Mouse (Mus musculus): ENCODE data around the gene Cbr2. TPM values are rescaled to one million over a fixed set of nuclear protein-coding genes. Genes with fewer than 3 reads are reported as not detected.
A peak's percentile ranks its signal among the peaks of the same experiment; 100 is the strongest.

The Cbr2 gene
- total RNA-seq, 4 experiments from 2014 or later = 1.6 to 3.7 (median 2.5) TPM

DNA sequence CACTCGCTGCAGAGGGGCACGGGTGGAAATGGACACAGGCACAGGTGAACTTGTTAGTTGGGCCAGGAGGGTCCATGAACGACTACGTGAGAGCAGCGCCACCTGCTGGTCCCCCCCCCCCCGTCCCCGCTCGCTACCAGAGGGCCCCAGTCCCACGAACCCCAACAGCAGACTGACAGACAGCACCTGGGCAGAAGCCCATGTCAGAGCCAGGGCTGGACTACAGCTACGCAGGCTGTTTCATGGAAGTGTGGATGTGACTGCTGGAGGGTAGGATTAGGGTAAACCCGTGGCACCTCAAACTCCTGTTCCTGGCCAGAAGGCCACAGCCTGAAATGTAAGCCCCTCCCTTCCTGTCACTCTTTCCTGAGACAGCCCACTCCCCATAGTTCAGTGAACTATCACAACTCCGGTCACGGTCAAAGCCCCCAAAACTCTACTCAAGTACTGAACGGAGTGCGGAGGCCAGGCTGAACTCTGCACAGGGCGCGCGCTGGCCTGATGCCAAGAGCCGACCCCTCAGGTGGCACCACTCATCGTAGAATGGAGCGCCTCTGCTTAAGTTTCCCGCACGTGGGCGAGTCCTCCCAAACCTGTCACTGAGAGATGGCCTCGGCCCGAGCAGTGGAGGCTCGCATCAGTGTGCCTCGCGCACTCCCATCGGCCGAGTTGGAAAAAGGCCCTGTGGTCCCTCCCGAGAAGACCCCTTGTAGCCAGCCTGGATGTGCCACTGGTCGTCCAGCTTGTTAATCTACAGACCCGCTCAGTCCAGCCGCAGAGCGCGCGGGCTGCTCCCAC, 18.9 kb downstream of the Cbr2 start:
- peak in 1 of 2 experiments; percentile 61 for DNase-seq (ENCODE audit: low spot score in 2 of 2)

DNA sequence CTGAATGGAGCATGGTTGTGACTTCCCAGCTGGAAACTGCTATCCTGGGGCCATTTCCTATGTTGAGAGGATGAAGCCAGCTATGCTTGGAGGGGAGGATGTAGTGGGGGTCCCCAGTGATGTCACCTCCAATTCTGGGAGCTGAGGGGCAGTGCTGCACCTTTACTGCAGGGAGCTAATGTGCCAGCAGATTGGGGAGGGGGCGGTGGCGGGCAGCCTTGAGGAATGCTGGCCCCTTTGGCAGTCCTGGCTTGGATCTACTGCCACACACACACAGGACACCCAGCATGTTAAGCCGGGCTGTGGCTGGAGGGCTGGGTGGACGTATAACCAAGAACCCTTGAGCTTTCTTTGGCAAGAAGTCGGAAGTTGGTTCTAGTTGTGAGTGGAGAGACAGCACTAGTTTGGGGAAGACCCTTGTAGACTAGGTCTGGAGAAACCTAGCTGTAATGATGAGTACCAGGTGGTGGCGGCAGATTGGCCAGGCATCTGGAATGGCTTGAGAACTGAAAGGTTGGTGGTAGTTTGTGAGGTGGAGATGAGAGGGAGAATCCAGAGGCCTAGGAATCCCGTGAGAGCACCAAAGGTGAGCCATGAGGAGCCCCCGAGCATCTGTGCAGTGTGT, 19.8 kb downstream of the Cbr2 start:
- no peak for DNase-seq (ENCODE audit: low spot score in 2 of 2)

DNA sequence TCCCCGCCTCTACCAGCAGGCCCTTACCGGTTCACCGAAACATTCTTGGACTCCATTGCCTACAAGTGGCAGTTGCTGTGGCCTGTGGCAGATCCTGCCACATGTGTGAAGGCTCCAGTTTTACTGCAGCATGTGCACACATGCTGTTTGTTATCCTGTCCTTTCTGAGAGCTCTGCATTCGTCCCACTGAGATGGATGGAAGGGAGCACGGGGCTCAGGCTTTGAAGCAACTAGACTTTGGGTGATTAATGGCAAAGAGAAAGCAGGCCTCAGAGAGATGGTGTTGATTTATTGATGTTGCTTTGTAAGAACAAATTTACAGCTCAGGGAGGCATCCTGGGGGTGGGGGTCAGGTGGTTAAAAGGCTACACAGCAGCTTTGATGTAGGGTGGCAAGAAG, 21.2 kb downstream of the Cbr2 start:
- DNase-seq (ENCODE audit: low spot score in 2 of 2) = no peak

DNA sequence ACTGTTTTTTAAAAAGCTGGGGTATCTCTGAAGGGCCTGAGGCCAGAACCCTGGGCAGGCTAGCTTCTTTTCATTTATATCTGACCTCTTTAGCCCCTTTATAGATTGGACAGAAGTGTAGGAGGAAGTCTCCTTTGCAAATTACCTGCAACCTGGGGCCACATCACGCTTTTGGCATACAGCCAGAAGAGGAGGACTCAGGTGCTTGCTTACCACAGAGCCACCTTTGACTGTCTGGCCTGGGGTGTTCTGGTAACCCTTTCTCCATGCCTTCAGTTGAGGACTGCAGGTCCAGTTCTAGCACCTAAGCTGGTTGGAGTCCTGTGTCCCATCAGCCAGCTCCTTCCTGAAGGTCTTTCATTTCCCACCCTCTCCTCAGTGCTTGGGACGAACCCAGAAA, 22.4 kb downstream of the Cbr2 start:
- DNase-seq (ENCODE audit: low spot score in 2 of 2) = no peak

DNA sequence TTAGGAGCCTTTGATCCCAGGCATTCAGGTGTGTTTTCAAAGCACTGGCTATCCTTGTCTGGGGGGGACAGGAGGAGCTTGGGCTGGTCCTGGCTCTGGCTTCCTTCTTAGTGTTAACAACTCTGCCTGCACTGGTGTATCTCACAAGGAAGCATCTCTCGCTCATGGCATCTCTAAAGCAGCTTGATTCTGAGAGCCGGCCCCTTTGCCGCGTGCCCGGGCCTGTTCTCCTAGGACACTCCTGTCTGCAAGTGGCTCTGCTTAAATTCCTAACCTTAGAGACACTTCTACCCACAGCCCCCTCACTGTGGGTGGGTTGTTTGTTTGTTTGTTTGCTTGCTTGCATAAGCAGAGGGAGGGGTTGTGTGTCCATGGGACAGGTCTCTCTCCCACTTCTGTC, 23.9 kb downstream of the Cbr2 start:
- no peak for DNase-seq (ENCODE audit: low spot score in 2 of 2)

DNA sequence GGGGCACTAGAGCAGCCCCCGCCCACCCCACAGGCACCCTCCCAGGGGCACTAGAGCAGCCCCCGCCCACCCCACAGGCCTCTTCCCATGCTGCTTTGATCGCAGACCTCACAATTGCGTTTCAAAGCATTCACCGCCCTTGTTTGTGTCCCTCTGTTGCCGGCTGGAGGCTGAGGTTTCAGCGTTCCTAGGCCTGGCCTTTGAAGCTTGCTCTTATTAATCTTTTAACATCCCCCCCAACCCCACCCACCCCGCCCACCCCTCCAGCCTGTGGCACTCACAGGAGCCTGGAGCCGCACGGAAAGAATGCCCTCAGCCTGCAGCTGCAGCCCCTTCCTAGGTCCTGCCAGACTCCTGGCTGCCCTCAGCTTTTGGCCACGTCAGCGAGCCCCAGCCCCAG, 24.7 kb downstream of the Cbr2 start:
- no peak for DNase-seq (ENCODE audit: low spot score in 2 of 2)

DNA sequence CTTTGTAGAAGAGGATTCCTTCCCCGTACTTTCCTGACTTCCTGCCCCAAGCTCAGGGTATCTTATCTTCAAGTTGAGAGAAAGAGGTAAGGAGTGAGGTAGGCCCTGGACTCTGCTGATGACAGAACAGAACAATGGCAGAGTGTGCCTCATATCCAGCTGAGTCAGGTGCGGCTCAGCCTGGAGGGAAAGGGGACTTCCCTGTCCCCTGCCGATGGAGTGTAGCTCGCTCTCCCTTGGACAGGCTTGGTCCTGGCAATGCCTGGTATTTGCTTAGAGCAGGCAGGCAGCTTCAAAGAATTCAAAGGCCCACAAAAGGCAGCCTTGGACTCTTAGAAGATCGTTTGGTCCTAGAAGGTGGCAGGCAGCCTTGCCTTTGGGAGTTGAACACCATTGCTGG, 25.8 kb downstream of the Cbr2 start:
- DNase-seq (ENCODE audit: low spot score in 2 of 2) = no peak

DNA sequence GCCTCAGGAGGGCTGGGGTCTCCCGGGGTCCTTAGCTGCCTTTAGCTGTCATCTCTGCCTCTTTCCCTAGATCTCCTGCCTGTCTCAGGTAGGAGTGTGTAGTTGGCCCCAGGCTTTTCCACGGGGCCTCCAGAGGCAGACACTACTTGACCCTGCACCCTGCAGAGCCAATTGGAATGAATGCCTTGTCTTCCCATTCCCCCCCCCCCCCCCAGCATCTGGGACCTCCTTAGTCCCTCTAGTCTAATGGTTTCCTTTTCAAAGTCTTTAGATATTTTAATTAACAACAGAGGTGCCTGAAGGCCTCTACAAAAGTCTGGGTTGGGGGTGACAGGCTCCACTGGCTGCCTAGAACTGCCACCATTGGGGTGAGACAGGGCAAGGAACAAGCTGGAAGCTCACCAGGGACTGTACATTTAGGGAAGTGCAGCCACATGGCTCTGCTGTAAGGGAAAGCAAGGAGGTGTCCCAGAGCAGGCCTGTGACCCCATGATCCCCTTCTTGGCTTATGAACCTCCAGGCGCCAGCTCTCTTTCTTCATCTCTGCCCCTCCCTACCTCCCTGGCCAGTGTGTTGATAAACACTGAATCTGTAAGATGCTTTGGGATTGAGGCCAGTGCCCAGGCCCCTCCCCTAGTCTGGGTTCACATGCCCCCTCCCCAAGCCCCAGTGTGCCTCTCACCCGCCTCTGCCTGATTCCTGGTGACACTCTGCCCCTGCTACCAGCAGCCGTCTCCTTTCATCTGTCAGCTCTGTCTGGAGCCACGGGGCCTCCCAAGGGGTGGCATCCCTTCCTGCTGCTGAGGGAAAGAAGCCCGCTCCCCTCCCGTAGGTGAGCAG, 27.2 kb downstream of the Cbr2 start:
- no peak for DNase-seq (ENCODE audit: low spot score in 2 of 2)

DNA sequence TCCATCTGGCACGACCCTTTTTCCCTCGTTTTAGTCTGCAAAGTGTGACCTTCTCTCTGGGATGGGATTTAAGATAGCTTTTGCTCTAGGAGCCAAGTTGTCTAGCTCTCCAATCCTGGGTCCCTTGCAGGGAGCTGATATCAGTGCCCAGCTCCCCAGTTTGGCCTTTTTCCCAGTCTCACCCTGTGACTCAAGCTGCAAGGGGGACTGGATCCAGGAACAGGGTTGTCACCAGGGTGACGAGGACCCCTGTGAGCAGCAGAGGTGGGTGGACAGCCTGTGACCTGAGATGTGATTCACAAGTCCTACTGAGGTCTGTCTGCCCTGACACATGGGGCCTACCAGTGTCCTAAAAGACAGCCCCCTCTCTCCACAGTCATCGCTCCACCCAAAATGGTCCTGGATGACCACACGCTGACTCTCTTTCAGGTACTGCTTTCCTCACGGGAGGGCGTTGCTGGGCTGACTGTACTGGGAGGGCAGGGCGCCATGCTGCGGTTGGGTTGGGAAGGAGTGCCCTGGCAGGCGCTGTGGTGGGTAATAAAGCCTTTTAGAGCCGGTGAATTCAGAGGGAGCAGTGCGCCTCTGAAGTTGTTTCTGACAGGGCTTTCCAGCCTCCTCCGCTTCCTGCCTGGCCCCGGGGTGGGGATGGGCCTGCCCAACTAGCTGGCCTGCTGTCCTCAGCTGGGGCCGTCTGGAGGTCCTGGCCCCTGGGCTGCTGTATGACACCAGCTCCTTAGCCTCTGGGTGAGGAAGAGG, 28.0 kb downstream of the Cbr2 start:
- DNase-seq (ENCODE audit: low spot score in 2 of 2) = no peak

DNA sequence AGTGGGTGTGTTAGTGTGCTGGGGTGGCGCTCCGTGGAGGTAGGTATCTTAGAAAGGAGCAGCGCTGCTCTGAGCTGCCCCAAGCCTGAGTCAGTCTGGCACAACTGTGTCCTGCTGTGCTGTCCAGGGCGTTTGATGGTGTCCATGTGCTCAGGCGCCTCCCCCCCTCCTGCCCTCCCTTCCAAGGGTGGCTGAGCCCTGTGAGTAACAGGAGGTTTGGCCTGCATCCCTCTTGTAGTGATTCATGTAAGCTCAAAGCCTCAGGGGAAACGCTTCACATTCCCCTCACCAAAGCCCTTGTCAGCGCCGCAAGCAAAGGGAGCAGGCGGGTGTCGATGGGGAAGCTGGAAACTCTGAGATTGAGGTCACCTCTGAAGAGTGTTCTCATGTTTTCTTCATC, 34.2 kb downstream of the Cbr2 start:
- no peak for DNase-seq (ENCODE audit: low spot score in 2 of 2)

DNA sequence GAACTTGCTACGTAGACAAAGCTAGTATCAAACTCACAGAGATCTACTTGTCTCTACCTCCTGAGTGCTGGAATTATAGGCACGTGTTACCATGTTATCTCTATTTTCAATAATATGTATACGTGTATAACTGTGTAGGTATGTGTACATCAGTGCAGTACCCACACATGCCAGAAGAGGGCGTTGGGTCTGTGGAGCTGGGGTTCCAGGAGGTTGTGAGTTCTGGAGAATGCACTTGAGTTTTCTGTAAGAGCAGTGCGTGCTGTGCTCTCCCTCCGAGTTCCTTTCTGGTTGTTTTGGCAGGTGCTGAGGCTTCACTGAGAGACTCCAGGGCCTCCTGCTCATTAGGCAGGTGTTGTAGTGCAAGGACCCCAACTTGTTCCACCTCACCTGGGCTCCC, 35.3 kb downstream of the Cbr2 start:
- no peak for DNase-seq (ENCODE audit: low spot score in 2 of 2)

DNA sequence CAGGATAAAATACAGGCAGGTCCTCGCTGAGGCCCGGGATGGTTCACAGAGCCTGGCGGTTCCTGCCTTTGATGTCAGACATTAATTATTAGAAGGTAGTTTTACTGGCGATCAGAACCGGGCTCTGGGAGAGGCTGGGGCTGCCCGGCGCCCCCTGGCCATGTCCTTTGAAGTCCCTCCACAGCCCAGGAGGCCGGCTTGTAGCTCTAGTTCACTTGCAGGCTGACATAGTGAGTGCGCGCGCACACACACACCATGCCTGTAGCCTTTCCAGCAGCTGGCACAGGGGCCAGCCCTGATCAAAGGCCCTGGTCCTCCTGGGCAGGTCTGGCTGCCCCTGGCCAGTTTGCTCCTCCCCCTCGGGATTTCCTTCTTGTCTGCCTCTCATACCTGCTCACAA, 36.3 kb downstream of the Cbr2 start:
- no peak for DNase-seq (ENCODE audit: low spot score in 2 of 2)

DNA sequence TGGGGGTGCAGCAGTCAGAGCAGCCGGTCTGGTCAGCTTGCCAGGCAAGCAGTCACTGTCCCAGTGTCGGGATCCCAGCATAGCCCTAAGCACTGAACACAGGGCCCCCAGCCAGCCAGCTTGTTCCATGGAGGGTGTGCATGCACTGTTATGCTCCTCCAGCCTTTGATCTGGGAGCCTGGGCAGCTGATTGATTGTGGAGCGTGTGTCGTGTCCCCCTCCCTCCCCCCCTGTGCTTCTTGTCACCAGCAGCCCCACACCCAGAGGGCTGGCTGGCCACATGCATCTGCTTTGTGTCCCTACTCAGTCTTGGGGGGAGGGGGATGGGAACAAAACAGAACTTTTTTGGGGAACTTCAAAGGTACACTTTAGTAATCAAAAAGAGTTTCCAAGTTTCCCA, 36.7 kb downstream of the Cbr2 start:
- DNase-seq (ENCODE audit: low spot score in 2 of 2) = no peak

DNA sequence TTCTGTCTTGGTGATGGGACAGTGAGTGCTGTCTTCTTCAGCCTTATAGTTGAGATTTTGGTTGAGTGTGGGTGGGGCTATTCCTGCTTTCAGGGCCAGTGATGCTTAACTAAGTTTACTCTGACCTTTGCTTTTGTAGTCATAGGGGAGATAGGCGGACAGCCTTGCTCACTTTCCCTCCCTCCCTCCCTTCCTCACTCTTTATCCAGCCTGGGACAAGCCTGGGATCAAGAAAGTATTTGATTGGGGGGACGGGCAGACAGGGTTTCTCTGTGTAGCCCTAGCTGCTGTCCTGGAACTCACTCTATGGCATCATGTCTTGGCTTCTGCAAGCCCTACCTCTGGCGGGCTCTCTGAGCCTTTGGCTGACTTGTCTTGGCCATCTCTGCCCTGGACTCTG, 38.5 kb downstream of the Cbr2 start:
- DNase-seq (ENCODE audit: low spot score in 2 of 2) = no peak

DNA sequence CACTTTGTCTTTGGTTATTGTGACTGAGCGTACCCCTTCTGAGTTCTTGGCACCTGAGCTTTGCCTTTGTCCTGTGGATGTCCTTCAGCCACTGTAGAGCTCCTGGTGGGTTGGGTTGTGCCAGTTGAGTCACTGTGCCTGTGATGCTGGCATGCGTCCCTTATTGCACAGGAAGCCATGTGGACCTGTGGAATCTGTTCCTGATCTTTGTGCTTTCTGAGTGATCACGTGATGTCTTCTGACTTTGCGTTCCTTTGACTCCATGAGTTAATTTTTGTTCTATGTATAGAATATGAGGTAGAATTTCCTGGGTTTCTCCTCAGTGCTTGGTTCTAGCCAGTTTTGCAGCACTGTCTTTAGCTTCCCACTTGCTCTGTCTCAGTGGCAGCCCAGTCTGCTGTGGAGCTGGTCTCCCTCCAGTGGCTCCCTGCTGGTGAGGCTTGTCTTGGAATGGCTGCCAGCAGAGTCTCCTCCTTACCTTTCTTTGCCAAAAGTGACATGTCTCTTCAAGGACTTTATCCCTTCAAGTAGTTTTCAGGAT, 39.4 kb downstream of the Cbr2 start:
- DNase-seq (ENCODE audit: low spot score in 2 of 2) = peak in 1 of 2 experiments; percentile 39

DNA sequence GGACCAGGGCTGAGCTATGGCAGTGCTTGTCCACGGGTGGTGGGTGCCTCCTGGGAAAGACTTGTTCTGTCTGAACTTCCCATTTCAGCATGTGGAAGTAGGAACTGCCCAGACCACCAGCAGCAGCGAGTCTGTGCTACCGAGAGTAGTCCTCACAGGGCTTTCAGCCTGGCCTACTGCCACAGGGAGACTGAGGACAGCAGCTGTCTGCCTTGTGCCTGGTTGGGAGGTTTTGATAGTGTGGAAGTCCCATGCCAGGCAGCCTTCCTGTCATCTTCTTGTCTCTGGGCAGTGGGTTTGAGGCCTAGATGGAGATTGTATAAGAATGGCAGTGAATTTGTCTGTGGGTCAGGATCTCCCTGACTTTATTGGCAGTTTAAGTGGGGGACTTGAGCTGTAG, 42.5 kb downstream of the Cbr2 start:
- no peak for DNase-seq (ENCODE audit: low spot score in 2 of 2)

DNA sequence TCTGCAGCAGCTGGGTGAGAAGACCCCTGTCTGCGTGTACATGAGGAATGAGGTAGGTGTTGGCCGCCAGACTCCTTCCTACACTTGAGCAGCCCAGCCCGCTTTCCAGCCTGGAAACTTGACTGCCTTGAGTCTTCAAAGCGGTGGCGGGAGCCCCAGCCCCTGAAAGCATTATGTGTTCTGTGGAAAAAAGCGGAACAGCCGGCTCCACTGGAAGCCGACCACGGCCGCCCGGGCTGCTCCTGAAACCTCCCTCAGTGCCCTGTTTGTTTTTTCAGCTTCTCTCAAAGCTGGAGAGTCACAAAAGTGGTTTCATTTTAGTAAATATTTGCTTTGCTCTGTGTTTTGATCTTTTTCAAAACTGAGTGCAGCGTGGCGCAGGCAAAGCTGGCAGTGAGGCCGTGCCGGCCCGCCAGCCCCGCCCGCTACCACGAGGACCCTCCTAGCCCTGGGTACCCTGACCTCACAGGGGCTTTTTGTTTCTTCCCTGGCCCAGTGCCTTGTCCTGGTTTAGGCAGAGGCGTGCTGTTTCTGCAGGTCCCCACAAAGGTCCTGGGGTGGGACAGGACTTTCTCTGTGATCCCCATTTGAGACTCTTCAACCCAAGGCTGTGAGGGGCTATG, 45.2 kb downstream of the Cbr2 start:
- no peak for DNase-seq (ENCODE audit: low spot score in 2 of 2)

DNA sequence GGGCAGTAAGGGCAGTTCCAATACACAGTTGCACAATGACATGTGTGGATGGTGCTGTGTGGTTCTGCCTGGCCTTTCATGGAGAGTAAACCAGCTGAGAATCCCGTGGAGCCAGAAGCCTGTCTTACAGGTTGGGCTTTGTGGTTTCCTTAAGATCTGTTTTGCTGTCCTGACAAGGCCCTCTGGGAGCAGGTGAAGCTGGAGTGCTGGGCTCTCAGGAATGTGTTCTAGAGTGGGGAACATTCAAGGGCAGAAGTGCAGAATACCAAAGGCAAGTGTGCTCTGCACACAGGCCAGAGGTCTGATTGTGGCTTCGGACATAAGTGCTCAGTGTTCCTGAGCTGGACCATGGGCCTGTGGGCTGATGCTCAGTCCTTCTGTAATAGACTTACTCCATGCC, 47.3 kb downstream of the Cbr2 start:
- no peak for DNase-seq (ENCODE audit: low spot score in 2 of 2)

DNA sequence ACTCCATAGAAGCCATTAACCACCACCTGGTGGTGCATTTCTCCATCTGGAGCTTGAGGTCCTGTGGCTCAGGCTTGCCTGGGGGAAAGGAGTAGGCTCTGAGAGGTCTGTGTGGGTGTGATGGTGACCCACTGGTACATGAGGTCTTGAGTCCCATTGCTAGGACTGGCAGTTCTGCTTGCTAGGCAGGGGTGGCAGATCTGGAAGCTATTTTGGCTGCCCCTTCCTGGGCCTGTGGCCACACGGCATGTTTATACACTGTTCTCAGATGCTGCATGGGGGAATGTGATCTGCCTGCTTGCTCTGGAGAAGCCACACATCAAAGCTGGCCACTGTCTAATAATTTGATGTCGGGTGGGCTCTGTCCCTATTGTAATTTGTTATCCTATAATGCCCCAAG, 47.8 kb downstream of the Cbr2 start:
- DNase-seq (ENCODE audit: low spot score in 2 of 2) = no peak

DNA sequence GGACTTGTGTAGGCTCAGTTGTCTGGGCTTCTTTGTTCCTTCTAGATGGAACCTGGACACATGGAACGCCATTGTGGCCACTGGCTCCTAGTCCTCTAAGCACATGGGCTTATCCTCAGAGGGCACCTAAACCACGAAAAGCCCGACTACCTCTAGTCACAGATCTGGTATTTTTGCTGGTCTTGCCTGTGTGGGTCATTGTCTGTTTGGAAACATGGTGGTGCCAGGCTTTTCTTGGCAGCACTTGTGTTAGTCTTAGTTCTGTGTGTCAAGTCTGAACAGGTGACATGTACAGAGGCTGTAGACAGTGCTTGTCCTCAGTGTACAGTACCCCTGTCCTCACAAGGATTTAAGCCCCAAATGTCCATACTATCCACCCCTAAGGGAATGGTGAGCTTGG, 48.4 kb downstream of the Cbr2 start:
- DNase-seq (ENCODE audit: low spot score in 2 of 2) = no peak

DNA sequence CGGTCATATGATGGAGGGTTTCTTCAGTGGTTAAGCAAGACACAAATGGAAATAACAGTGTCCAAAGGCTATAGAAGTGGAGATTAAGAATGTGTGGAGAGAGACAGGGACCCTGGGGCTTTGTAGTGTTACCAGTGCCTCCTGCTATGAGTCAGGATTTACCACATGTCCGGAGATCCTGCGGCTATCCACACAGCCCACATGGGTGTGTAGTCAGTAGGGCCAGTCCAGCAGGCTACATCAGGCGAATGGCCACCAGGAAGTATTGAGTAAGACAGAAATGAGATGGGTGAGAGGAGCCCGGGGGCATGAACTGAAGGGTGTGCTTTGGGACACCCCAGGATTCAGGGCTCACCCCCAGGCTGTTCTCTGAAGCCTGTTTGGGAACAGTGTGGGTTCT, 49.2 kb downstream of the Cbr2 start:
- no peak for DNase-seq (ENCODE audit: low spot score in 2 of 2)

All from layer of hippocampus, adult 8-10 months (tissue).